Mouse (Mus musculus) G1E (cell line): ENCODE measurements around the gene Camkv.

Source experiments
- CTCF ChIP-seq: IDR thresholded peaks from 2 replicates; pipeline ENCODE4 v1.5.1; 2012; ENCODE audit warnings: low read depth, low read length, inconsistent platforms, mixed read lengths
- GATA1 ChIP-seq: IDR thresholded peaks from 2 replicates; pipeline ENCODE4 v1.6.1; 2012; ENCODE audit warnings: borderline replicate concordance, low read length, inconsistent platforms, mixed read lengths

- no peak for TF ChIP-seq CTCF
- TF ChIP-seq GATA1: no peak
Measured at GRCm38 (mm10) chr9:107917895-107918608, 17.4 kb upstream of the Camkv start.
